ENCODE assay signal across 8 mouse cellular contexts in genomic region chr11:117779434-117780198, GRCm38 (mm10). TPM values are rescaled to one million over a fixed set of nuclear protein-coding genes. Genes with fewer than 3 reads are reported as not detected.
DNase-seq lines count a peak whose midpoint lies in the region; ATAC-seq and TF ChIP-seq lines count a peak whose summit lies in the region.

No protein-coding gene starts in this region.

- TF ChIP-seq EP300 in ES-Bruce4 (IDR thresholded peaks at IDR 0.05; ENCODE audit: insufficient read depth, low read depth, low read length) = no peak

- H3K27ac ChIP-seq in ES-Bruce4 (ENCODE audit: insufficient read depth, low read length) = no peak overlapping the region
- peak overlapping the region; percentile 93 for H3K27ac ChIP-seq in bone marrow, adult 2 months (ENCODE audit: control insufficient read depth, insufficient read depth, low read depth, low read length, poor library complexity)
- peak overlapping the region; percentile 56 for H3K27ac ChIP-seq in forebrain, embryonic 15.5 days (replicated peaks)
- peak overlapping the region; percentile 73 for H3K27ac ChIP-seq in hindbrain, embryonic 13.5 days
- H3K27ac ChIP-seq in limb, embryonic 15.5 days = peak overlapping the region; percentile 83
- peak overlapping the region; percentile 57 for H3K27ac ChIP-seq in midbrain, embryonic 14.5 days (replicated peaks; ENCODE audit: low read depth, low read length)

- peaks cover 4% of the 10 kb centered on the region for H3K4me1 ChIP-seq in ES-Bruce4 (ENCODE audit: control insufficient read depth, insufficient read depth, low read length)
- H3K4me1 ChIP-seq in bone marrow, adult 2 months (ENCODE audit: control insufficient read depth, insufficient read depth, low read length) = peaks cover 6% of the 10 kb centered on the region; the same call in 1 of the 2 replicates
- H3K4me1 ChIP-seq in forebrain, embryonic 15.5 days = peaks cover 31% of the 10 kb centered on the region
- peaks cover 53% of the 10 kb centered on the region for H3K4me1 ChIP-seq in hindbrain, embryonic 13.5 days (replicated peaks)
- H3K4me1 ChIP-seq in limb, embryonic 15.5 days = peaks cover 54% of the 10 kb centered on the region
- H3K4me1 ChIP-seq in midbrain, embryonic 14.5 days (ENCODE audit: control insufficient read depth, insufficient read depth, low read length) = peaks cover 20% of the 10 kb centered on the region

- peak overlapping the region; percentile 80 for H3K4me3 ChIP-seq in ES-Bruce4 (ENCODE audit: low read depth, low read length)
- peak overlapping the region; percentile 91 for H3K4me3 ChIP-seq in bone marrow, adult 2 months (replicated peaks; ENCODE audit: control insufficient read depth, low read depth, low read length)
- peak overlapping the region; percentile 20 for H3K4me3 ChIP-seq in forebrain, embryonic 15.5 days
- H3K4me3 ChIP-seq in hindbrain, embryonic 13.5 days = peak overlapping the region; percentile 33
- peak overlapping the region; percentile 46 for H3K4me3 ChIP-seq in limb, embryonic 15.5 days
- H3K4me3 ChIP-seq in midbrain, embryonic 14.5 days (replicated peaks; ENCODE audit: low read depth, low read length) = peak overlapping the region; percentile 21

- no peak for TF ChIP-seq CTCF in ES-Bruce4 (IDR thresholded peaks at IDR 0.05; ENCODE audit: low read depth, low read length)
- TF ChIP-seq CTCF in bone marrow, adult 2 months (IDR thresholded peaks at IDR 0.05; ENCODE audit: control insufficient read depth, insufficient read depth, low read length) = peak; percentile 1; the same call in 1 of the 2 replicates

- H3K4me2 ChIP-seq in forebrain, embryonic 15.5 days (replicated peaks) = peak overlapping the region; percentile 37
- H3K4me2 ChIP-seq in hindbrain, embryonic 13.5 days = peak overlapping the region; percentile 56
- H3K4me2 ChIP-seq in limb, embryonic 15.5 days = peak overlapping the region; percentile 93
- peak overlapping the region; percentile 51 for H3K4me2 ChIP-seq in midbrain, embryonic 14.5 days (ENCODE audit: low read length)

- ATAC-seq in forebrain, embryonic 15.5 days (replicated peaks) = 0 out of 2 replicates have a peak, but pooled peaks have one; percentile 27
- peak; percentile 38; the same call in 1 of the 2 replicates for ATAC-seq in hindbrain, embryonic 13.5 days (ENCODE audit: low FRiP score)
- ATAC-seq in limb, embryonic 15.5 days (ENCODE audit: insufficient number of reproducible peaks, low FRiP score, low TSS enrichment, low read depth) = peak; percentile 25; the same call in 1 of the 2 replicates
- ATAC-seq in midbrain, embryonic 14.5 days (ENCODE audit: low FRiP score, low TSS enrichment) = 0 out of 2 replicates have a peak, but pooled peaks have one; percentile 31
- ATAC-seq in inflammation-experienced regulatory T-cells, adult 6 months = no peak

- no peak for TF ChIP-seq POLR2A in ES-Bruce4 (IDR thresholded peaks at IDR 0.05; ENCODE audit: insufficient read depth, low read length)
- TF ChIP-seq POLR2A in bone marrow, adult 2 months (IDR thresholded peaks at IDR 0.05; ENCODE audit: borderline replicate concordance, control insufficient read depth, low read depth, low read length) = peak; percentile 79; the same call in 1 of the 2 replicates

- H3K36me3 ChIP-seq in ES-Bruce4 (ENCODE audit: control insufficient read depth, insufficient read depth, low read length, poor library complexity, severe bottlenecking) = no peaks in the 10 kb centered on the region
- no peaks in the 10 kb centered on the region for H3K36me3 ChIP-seq in forebrain, embryonic 15.5 days
- H3K36me3 ChIP-seq in hindbrain, embryonic 13.5 days = no peaks in the 10 kb centered on the region
- H3K36me3 ChIP-seq in limb, embryonic 15.5 days = peaks cover 21% of the 10 kb centered on the region
- H3K36me3 ChIP-seq in midbrain, embryonic 14.5 days (ENCODE audit: control insufficient read depth, insufficient read depth, low read length) = no peaks in the 10 kb centered on the region
- peaks cover 9% of the 10 kb centered on the region for H3K36me3 ChIP-seq in splenic B cell, adult 2 months (ENCODE audit: control insufficient read depth, insufficient read depth, low read length, poor library complexity, severe bottlenecking)

- H3K9me3 ChIP-seq in ES-Bruce4 (replicated peaks; ENCODE audit: control insufficient read depth, insufficient read depth, low read length, poor library complexity, severe bottlenecking) = no peaks in the 10 kb centered on the region
- no peaks in the 10 kb centered on the region for H3K9me3 ChIP-seq in forebrain, embryonic 15.5 days
- H3K9me3 ChIP-seq in hindbrain, embryonic 13.5 days = no peaks in the 10 kb centered on the region
- H3K9me3 ChIP-seq in limb, embryonic 15.5 days = no peaks in the 10 kb centered on the region
- no peaks in the 10 kb centered on the region for H3K9me3 ChIP-seq in midbrain, embryonic 14.5 days (ENCODE audit: control insufficient read depth, low read length)

- no peaks in the 10 kb centered on the region for H3K27me3 ChIP-seq in ES-Bruce4 (ENCODE audit: control insufficient read depth, insufficient read depth, low read length, poor library complexity, severe bottlenecking)
- peaks cover 35% of the 10 kb centered on the region for H3K27me3 ChIP-seq in forebrain, embryonic 15.5 days
- H3K27me3 ChIP-seq in hindbrain, embryonic 13.5 days = peaks cover 57% of the 10 kb centered on the region
- H3K27me3 ChIP-seq in limb, embryonic 15.5 days = peaks cover 10% of the 10 kb centered on the region; the same call in 1 of the 2 replicates
- H3K27me3 ChIP-seq in midbrain, embryonic 14.5 days (ENCODE audit: control insufficient read depth, insufficient read depth, low read length) = peaks cover 28% of the 10 kb centered on the region
- no peaks in the 10 kb centered on the region for H3K27me3 ChIP-seq in splenic B cell, adult 2 months (ENCODE audit: control insufficient read depth, insufficient read depth, low read length, poor library complexity, severe bottlenecking)

- DNase-seq in midbrain, embryonic 14.5 days = peak; percentile 71
- DNase-seq in splenic B cell, adult 2 months (ENCODE audit: low read depth, low spot score) = peak; percentile 61

- WGBS in bone marrow, adult 2 months = under 1% methylated on average over 38 of the region's 38 CpGs
- WGBS in forebrain, embryonic 15.5 days = 6% methylated on average over 38 of the region's 38 CpGs
- WGBS in hindbrain, embryonic 13.5 days = 5% methylated on average over 38 of the region's 38 CpGs
- 3% methylated on average over 38 of the region's 38 CpGs for WGBS in limb, embryonic 15.5 days
- 7% methylated on average over 38 of the region's 38 CpGs for WGBS in midbrain, embryonic 14.5 days

- H3K9ac ChIP-seq in ES-Bruce4 (ENCODE audit: low read depth, poor library complexity, severe bottlenecking) = peak overlapping the region; percentile 57
- peak overlapping the region; percentile 32 for H3K9ac ChIP-seq in forebrain, embryonic 15.5 days (replicated peaks)
- H3K9ac ChIP-seq in hindbrain, embryonic 13.5 days = peak overlapping the region; percentile 69
- H3K9ac ChIP-seq in limb, embryonic 15.5 days = peak overlapping the region; percentile 50
- H3K9ac ChIP-seq in midbrain, embryonic 14.5 days (replicated peaks; ENCODE audit: low read length) = peak overlapping the region; percentile 43

RNA-seq across cellular contexts. Expression of gene Tmc8, which starts 2.3 kb away (rescaled TPM):
- polyA plus RNA-seq in ES-Bruce4 (2011; ENCODE audit: insufficient read depth, insufficient read length, low read depth, missing spikeins) = 3.1 and 5.3 TPM in 2 replicates
- polyA plus RNA-seq in bone marrow, adult 2 months (2011; ENCODE audit: insufficient read depth, insufficient read length, low replicate concordance, missing spikeins) = 32.6 and 51.1 TPM in 2 replicates
- 0.43 and 0.45 TPM in 2 replicates for polyA plus RNA-seq in forebrain, embryonic 15.5 days (2015; fragmentation: Nextera tagmentation; extraction: Ambion mirVana)
- polyA plus RNA-seq in hindbrain, embryonic 13.5 days (2015; fragmentation: Nextera tagmentation; extraction: Ambion mirVana) = 0.75 and 1.5 TPM in 2 replicates
- 1.2 and 2.0 TPM in 2 replicates for polyA plus RNA-seq in limb, embryonic 15.5 days (2015; fragmentation: Nextera tagmentation; extraction: Ambion mirVana)
- 0.32 and 0.66 TPM in 2 replicates for polyA plus RNA-seq in midbrain, embryonic 14.5 days (2014; fragmentation: Nextera tagmentation; extraction: Ambion mirVana)
- 10 to 100 TPM; 32.9 to 40.0 (median 39.0) TPM for polyA plus RNA-seq in inflammation-experienced regulatory T-cells, adult 6 months (2017; shearing (Covaris generic))

RNA-seq across cellular contexts. Expression of gene Tmc6, which starts 2.4 kb away (rescaled TPM):
- 12.3 and 16.4 TPM in 2 replicates for polyA plus RNA-seq in ES-Bruce4 (2011; ENCODE audit: insufficient read depth, insufficient read length, low read depth, missing spikeins)
- polyA plus RNA-seq in bone marrow, adult 2 months (2011; ENCODE audit: insufficient read depth, insufficient read length, low replicate concordance, missing spikeins) = 129 and 194 TPM in 2 replicates
- 1.9 and 2.6 TPM in 2 replicates for polyA plus RNA-seq in forebrain, embryonic 15.5 days (2015; fragmentation: Nextera tagmentation; extraction: Ambion mirVana)
- polyA plus RNA-seq in hindbrain, embryonic 13.5 days (2015; fragmentation: Nextera tagmentation; extraction: Ambion mirVana) = 5.3 TPM in 2 replicates
- polyA plus RNA-seq in limb, embryonic 15.5 days (2015; fragmentation: Nextera tagmentation; extraction: Ambion mirVana) = 24.5 and 25.9 TPM in 2 replicates
- 2.4 and 3.6 TPM in 2 replicates for polyA plus RNA-seq in midbrain, embryonic 14.5 days (2014; fragmentation: Nextera tagmentation; extraction: Ambion mirVana)
- 100 to 1,000 TPM in 2 of 3 experiments, 10 to 100 TPM in 1; 90.7 to 159 (median 116) TPM for polyA plus RNA-seq in inflammation-experienced regulatory T-cells, adult 6 months (2017; shearing (Covaris generic))

RNA-seq across cellular contexts. Expression of gene 6030468B19Rik, which starts 17.8 kb away (rescaled TPM):
- not detected in 2 replicates for polyA plus RNA-seq in ES-Bruce4 (2011; ENCODE audit: insufficient read depth, insufficient read length, low read depth, missing spikeins)
- 13.5 and 16.7 TPM in 2 replicates for polyA plus RNA-seq in bone marrow, adult 2 months (2011; ENCODE audit: insufficient read depth, insufficient read length, low replicate concordance, missing spikeins)
- 0.18 TPM in 1 of 2 replicates, not detected in the other for polyA plus RNA-seq in forebrain, embryonic 15.5 days (2015; fragmentation: Nextera tagmentation; extraction: Ambion mirVana)
- not detected in 2 replicates for polyA plus RNA-seq in hindbrain, embryonic 13.5 days (2015; fragmentation: Nextera tagmentation; extraction: Ambion mirVana)
- 0.55 TPM in 1 of 2 replicates, not detected in the other for polyA plus RNA-seq in limb, embryonic 15.5 days (2015; fragmentation: Nextera tagmentation; extraction: Ambion mirVana)
- polyA plus RNA-seq in midbrain, embryonic 14.5 days (2014; fragmentation: Nextera tagmentation; extraction: Ambion mirVana) = not detected in 2 replicates
- 1 to 10 TPM in 2 of 3 experiments, under 1 TPM in 1; 0.57 to 1.3 (median 1.3) TPM for polyA plus RNA-seq in inflammation-experienced regulatory T-cells, adult 6 months (2017; shearing (Covaris generic))

RNA-seq across cellular contexts. Expression of gene Gm20708, which starts 29.9 kb away (rescaled TPM):
- polyA plus RNA-seq in ES-Bruce4 (2011; ENCODE audit: insufficient read depth, insufficient read length, low read depth, missing spikeins) = 1.4 and 2.1 TPM in 2 replicates
- polyA plus RNA-seq in bone marrow, adult 2 months (2011; ENCODE audit: insufficient read depth, insufficient read length, low replicate concordance, missing spikeins) = 9.5 and 12.3 TPM in 2 replicates
- polyA plus RNA-seq in forebrain, embryonic 15.5 days (2015; fragmentation: Nextera tagmentation; extraction: Ambion mirVana) = 0.72 and 0.79 TPM in 2 replicates
- polyA plus RNA-seq in hindbrain, embryonic 13.5 days (2015; fragmentation: Nextera tagmentation; extraction: Ambion mirVana) = 0.70 and 0.74 TPM in 2 replicates
- 0.50 and 0.71 TPM in 2 replicates for polyA plus RNA-seq in limb, embryonic 15.5 days (2015; fragmentation: Nextera tagmentation; extraction: Ambion mirVana)
- polyA plus RNA-seq in midbrain, embryonic 14.5 days (2014; fragmentation: Nextera tagmentation; extraction: Ambion mirVana) = 0.47 and 1.4 TPM in 2 replicates
- 1 to 10 TPM; 3.1 to 5.0 (median 4.9) TPM for polyA plus RNA-seq in inflammation-experienced regulatory T-cells, adult 6 months (2017; shearing (Covaris generic))

RNA-seq across cellular contexts. Expression of gene Syngr2, which starts 29.9 kb away (rescaled TPM):
- 49.1 and 51.9 TPM in 2 replicates for polyA plus RNA-seq in ES-Bruce4 (2011; ENCODE audit: insufficient read depth, insufficient read length, low read depth, missing spikeins)
- 56.0 and 120 TPM in 2 replicates for polyA plus RNA-seq in bone marrow, adult 2 months (2011; ENCODE audit: insufficient read depth, insufficient read length, low replicate concordance, missing spikeins)
- polyA plus RNA-seq in forebrain, embryonic 15.5 days (2015; fragmentation: Nextera tagmentation; extraction: Ambion mirVana) = 12.3 and 12.6 TPM in 2 replicates
- 14.6 and 16.5 TPM in 2 replicates for polyA plus RNA-seq in hindbrain, embryonic 13.5 days (2015; fragmentation: Nextera tagmentation; extraction: Ambion mirVana)
- polyA plus RNA-seq in limb, embryonic 15.5 days (2015; fragmentation: Nextera tagmentation; extraction: Ambion mirVana) = 74.0 and 85.6 TPM in 2 replicates
- 8.2 and 18.9 TPM in 2 replicates for polyA plus RNA-seq in midbrain, embryonic 14.5 days (2014; fragmentation: Nextera tagmentation; extraction: Ambion mirVana)
- polyA plus RNA-seq in inflammation-experienced regulatory T-cells, adult 6 months (2017; shearing (Covaris generic)) = 100 to 1,000 TPM in 1 of 3 experiments, 10 to 100 TPM in 2; 86.3 to 118 (median 89.8) TPM

Comparison
In these comparisons a context has a peak if more than half of its experiments do, and no peak if none do; other contexts are left out.
1. H3K4me3 ChIP-seq: peak in every context shown above with its lines; median percentile 91 in bone marrow, adult 2 months; 80 in ES-Bruce4; 46 in limb, embryonic 15.5 days; 33 in hindbrain, embryonic 13.5 days; 21 in midbrain, embryonic 14.5 days; 20 in forebrain, embryonic 15.5 days.
2. H3K4me2 ChIP-seq: peak in every context shown above with its lines; median percentile 93 in limb, embryonic 15.5 days; 56 in hindbrain, embryonic 13.5 days; 51 in midbrain, embryonic 14.5 days; 37 in forebrain, embryonic 15.5 days.